Mouse (Mus musculus): ENCODE data around the gene Kpna2.
"Not testable (repeated sequence)": the region's sequence is repeated elsewhere in the genome, so short reads cannot be mapped to it uniquely, and the experiment has no call there.

Kpna2 gene

DNA sequence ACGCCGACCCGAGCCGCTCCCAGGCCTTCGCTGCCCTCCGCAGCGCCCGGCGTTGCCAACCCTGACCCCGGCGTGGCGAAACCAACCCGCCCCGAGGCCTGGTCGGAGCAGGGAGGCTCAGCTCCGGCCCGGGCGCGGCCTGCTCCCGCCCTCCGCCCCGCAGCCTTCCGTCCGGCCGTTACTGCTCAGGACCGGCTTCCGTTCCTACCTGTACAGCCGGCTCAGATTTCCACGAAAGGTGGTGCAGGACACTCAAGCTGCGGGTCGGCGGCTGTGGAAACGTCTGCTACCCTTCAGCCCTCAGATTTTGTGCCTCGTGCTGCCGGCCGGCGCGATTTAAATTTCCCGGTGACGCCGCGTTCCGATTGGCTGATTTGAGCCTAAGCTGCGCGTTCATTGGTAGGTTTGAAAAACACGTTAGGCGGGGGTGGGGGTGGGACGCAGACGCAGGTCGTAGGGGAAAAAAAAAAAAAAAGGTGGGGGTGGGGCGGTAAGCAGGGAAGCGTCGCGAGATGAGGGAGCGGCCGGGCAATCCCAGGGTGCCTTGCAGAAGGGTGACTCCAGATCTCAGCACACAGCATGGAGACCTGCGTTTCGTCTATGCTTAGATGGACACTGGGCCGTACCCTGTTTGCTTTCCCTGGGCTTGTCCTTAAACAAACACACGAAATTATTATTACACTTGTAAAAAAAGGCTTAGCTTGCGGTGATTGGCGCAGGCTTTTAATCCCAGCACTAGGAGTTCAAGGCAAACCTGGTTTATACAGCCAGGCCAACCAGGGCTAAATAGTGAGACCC is at the start of gene Kpna2:
Gene Kpna2 (minus strand): TSS at position 391 of the 798 bp plus-strand sequence.
- peak; percentile 86 to 87 for DNase-seq (ENCODE audit: low spot score in 2 of 2)

DNA sequence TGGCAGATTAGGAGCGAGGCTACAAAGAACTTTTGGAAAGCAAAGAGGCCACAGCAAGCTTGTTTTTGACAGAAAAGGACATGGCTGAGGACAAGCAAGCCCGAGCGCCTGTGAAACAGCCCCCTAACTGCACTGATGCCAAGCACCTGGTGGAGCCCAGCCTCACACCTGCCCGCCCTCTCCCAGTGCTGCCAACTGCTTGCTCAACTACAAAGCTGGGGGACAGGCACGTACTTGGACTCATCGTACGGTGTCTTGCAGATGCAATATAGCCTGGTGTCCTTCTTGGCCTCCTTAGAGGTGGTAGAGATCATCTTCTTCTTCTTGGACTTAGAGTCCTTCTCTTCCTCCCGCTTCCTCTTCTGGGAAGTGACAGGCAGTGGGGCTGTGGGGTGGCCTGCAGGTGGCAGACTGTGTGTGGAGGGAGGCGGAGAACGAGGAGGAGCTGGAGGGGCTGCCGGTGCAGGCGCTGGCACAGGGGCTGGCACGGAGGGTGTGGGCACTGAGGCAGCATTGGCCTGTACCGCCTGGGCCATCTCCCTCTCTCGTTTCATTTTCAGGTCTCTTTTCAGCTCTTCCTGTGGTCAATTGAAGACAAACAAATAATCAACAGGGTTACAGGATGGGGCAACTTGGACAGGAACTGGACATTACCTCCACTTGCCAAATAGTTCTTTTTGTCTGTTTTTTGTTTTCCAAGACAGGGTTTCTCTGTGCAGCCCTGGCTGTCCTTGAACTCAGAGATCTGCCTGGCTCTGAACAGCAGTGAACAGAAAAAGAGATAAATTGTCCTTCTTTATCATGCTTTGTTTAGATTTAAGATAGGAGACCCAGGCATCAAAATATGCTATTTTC is 47.7 kb upstream of the Kpna2 start:
- DNase-seq (ENCODE audit: low spot score in 2 of 2): no peak

DNA sequence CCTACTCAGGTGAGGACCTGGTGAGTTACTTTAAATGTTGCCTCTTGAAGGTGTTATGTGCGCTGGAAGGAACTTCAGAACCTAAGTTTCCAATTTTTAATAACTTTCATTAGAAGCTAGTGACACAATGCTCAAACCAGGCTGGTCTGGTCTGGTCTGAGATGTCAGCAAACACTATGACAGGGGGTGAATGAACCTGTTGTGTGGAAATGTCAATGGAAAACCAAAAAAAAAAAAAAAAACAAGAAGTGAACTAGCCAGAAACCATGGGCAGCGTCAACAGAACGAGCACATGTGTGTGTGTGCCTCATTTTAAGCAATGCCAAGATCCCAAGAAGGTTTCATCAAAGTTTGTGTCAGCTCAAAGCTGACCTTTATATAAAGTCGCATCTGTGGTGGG is 46.2 kb upstream of the Kpna2 start:
- DNase-seq (ENCODE audit: low spot score in 2 of 2): no peak

DNA sequence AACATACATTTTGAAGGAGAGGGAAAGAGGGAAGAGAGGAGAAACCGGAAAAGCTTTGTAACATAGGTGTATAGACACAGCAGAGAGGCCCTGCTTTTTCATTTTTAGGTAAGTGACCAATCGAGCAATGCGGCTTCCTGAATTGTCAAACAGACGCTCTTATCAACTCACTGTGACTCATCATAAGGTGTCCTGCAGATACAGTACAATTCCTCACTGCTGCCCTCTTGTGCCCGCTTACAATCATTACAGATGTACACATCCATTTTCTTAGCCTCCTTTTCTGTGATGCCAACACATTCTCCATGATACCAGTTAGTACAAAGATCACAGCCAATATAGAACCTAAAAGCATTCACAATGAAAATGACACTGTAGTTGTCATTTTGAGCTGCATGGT is 45.0 kb upstream of the Kpna2 start:
- DNase-seq (ENCODE audit: low spot score in 2 of 2): peak in 1 of 2 experiments; percentile 45

DNA sequence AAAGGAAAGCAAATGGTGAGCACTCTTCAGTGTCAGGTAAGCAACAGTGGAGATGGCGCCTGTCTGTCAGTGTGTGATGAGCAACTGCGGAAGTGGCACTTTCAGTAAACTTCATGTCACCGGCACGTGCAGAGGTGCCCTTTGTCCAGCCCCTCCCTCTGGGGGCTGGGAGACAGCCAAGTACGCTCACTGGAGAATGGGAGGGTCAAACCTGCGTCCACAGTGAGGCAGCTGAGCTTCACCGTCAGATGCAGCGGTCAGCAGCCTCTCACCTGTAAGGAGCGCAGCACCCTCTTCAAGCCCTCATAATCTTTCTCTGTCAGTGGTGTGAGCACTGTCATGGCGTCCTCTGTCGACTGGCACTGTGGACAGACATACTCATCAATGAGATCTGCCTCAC is 44.0 kb upstream of the Kpna2 start:
- no peak for DNase-seq (ENCODE audit: low spot score in 2 of 2)

DNA sequence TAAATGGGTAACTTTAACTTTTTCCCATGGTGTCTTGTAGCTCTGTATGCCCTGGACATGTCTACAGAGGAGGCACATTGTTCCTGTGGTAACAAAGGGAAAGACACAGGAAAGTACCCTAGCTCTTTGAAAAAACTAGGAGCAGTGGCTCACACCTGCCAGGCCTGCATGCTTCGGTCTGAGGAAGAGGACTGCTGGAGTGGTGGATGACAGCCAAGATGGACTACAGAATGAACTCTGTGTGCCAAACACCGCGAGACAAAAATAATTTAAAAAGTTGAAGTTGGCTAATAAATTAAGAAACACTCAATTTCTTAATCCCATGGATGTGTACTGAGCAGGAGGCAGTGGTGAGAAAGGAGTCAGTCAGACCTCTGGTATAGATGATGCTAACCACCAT is 42.1 kb upstream of the Kpna2 start:
- no peak for DNase-seq (ENCODE audit: low spot score in 2 of 2)

DNA sequence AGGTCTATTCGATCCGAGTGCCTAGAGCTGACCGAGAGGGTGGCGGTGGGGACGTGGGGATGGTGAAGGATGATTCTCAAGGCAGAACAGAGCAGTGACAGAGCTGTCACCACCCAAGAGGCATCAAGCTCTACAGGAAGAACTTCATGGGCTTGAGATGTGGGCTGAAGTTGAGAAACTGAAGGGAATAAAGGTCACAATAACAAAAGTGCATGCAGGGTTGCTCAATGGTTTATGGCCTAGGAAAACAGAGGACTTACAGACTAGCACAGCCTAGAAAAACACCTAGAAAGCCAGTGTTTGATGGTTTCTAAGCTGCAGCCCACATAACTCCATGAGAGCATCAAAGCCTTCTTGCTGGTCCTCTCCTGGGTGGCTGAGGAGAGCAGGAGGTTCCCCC is 40.1 kb upstream of the Kpna2 start:
- no peak for DNase-seq (ENCODE audit: low spot score in 2 of 2)

DNA sequence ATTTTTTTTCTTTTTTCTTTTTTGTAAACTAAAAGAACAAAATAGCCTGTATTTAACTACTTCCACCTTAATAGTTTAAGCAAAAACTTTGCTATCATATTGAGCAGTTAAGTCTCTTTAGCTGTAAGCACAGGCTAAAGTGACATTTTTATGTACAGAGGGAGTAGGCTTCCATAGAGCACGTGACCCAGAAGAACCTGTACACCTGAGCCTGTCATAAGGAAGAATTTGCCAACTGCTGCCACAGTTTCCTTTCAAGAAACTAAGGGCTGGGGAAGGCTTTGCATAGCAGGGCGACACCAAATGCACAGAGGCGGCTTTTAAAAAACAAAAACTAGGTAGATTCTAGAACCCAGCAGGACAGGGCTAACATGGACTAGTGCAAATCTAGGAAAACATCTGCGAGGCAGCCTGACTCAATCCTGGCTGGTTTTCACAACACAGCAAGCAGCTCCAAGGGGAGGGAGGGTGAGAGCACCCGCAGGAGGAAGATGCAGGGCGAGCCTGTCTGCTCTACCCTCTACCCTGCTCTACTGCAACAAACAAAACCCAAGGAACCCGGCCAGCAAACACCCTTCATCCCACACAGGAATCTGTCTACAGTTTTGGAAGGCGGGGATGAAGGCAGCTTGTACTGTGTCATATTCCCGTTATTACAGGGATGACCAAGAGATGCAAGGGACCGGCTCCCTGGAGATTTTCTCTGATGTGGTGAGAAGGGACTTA is 34.9 kb upstream of the Kpna2 start:
- DNase-seq (ENCODE audit: low spot score in 2 of 2): no peak

DNA sequence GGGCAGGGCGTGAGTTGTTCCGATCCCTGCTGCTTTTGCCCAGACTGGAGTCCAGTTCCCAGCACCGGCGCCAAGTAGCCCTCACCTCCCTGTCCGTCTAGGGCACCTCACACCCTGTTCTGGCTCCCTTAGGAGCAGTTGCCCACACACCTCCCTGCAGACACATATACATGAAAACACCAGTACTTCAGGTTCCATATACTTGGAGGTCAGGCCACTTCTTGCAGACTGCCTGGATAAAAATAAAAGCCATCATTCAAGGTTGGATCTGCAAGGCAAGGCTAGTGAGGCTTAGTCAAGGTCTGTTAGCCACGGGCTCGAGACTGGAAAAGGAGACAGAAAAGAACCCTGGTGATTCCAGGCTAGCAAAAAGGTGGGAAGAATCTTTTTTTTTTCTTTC is 32.3 kb upstream of the Kpna2 start:
- DNase-seq (ENCODE audit: low spot score in 2 of 2): no peak

DNA sequence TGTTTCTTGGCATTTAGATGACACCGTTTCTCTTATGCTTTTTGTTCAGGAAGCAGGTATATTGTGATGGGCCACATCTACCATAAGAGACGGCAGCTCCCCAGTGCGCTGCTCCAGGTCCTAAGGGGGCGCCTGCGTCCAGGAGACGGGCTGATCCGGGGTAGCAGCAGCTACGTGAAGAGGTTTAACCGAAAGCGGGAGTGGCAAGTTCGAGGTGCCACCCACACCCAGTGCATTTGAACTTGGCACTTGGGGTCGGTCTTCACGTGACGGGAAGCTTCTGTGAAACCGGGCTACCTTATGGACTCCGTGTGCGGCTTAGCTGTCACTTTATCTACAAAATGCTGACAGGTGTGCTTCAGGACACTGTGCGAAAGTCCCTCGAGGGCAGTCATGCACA is 30.2 kb upstream of the Kpna2 start:
- no peak for DNase-seq (ENCODE audit: low spot score in 2 of 2)

DNA sequence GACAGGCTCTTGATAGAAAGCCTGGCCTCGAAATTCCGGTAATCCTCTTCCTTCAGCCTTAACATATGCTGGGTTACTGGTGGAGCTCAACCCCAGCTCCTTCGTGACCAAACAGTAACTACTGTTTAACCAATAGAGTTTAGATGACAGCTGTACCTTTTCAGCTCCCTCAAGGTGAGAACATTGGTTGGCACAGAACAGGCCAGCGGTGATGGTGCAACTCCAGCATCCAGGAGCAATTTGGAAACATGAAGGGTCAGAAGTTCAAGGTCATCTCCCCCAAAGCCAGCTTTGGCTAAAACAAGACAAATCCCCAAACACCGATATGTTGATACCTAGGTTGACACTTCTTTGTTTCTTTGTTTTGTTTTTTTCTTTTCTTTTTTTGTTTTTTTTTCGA is 29.4 kb upstream of the Kpna2 start:
- no peak for DNase-seq (ENCODE audit: low spot score in 2 of 2)

DNA sequence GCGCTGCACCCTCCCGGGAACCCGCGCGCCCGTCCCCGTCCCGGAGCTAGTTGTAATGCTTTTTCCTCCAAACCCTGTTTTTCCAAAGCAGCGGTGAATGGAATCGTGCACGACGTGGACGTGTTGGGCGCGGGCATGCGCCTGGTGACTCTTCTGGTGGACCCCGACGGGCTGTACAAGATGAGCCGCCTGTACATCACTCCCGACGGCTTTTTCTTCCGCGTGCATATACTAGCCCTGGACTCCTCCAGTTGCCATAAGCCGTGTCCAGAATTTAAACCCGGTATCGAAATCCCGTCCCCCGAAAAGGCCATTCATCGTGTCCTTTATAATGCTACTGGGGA is 28.9 kb upstream of the Kpna2 start:
- no peak for DNase-seq (ENCODE audit: low spot score in 2 of 2)

DNA sequence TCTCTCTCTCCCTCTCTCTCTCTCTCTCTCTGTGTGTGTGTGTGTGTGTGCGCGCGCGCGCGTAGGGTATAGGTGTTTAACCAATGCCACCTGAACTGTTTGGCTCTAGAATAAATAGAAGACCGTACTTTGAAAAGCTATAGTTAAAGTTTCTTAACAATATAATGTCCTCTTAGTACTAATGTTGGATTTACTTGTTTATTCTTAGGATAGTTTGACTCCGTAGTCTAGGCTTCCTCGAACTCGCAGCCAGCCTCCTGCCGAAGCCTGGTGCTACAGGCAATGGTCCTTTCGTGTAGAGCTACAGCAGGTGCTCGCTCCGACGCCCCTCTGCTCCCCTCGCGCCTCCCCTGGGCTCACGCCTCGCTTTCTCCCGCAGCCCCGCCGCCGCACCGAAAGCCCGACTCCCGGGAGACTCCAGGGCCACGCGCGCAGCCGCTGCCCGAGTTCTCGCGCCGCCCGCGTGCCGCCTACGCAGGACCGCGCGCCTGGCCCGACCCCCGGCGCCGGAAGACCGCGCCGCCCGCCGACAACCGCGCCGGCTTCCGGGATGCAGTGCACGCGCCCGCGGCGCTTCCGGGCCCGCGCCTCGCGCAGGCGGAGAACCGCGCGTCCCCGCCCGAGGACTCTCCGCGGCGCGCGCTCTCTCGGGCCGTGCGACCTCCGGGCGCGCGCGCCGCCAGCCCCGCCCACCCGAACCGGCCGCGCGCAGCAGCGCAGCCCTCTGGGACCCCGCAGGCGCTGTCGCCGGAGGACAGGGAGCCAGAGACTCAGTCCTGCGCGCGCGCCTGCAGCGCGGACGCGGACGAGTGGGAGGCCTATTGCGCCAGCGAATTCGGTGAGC is 28.3 kb upstream of the Kpna2 start:
- peak; percentile 81 to 82 for DNase-seq (ENCODE audit: low spot score in 2 of 2)

DNA sequence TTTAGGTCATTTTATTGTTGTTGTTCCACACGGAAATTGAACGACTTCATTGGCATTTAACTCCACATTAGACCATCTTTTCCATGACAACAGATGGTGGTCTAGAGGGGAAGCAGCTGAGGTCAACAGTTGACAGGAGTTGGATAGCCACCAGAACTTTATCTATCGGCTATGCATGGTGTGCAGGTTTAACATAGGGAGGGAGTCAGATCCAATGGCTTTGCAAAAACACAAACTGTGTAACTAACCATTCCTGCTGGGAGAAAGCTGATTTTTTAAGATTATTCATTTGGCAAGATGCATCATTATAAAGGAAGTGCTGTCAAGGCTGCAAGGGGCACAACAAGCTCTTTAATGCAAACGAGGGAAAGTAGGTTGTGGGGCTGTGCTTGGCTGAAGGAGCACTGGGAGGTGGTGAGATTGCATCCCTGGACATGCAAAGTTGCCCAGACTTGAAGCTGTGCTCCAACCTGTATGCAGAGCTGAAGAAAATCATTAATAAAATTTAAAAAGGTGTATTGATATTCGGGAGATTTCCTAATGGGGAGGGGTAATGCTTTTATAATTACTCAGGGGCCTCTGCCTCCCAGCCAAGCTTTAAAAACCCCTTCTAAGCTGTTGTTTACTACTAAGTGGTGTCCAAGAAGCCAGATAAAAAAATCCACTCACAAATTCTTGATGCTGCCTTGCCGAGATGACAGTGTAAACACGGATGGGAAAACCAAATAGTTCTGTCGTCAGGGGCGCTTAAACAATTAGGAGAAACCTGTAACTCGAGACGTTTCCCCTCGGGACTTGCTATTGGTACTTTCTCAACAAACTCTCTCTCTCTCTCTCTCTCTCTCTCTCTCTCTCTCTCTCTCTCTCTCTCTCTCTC is 27.5 kb upstream of the Kpna2 start:
- DNase-seq (ENCODE audit: low spot score in 2 of 2): no peak

DNA sequence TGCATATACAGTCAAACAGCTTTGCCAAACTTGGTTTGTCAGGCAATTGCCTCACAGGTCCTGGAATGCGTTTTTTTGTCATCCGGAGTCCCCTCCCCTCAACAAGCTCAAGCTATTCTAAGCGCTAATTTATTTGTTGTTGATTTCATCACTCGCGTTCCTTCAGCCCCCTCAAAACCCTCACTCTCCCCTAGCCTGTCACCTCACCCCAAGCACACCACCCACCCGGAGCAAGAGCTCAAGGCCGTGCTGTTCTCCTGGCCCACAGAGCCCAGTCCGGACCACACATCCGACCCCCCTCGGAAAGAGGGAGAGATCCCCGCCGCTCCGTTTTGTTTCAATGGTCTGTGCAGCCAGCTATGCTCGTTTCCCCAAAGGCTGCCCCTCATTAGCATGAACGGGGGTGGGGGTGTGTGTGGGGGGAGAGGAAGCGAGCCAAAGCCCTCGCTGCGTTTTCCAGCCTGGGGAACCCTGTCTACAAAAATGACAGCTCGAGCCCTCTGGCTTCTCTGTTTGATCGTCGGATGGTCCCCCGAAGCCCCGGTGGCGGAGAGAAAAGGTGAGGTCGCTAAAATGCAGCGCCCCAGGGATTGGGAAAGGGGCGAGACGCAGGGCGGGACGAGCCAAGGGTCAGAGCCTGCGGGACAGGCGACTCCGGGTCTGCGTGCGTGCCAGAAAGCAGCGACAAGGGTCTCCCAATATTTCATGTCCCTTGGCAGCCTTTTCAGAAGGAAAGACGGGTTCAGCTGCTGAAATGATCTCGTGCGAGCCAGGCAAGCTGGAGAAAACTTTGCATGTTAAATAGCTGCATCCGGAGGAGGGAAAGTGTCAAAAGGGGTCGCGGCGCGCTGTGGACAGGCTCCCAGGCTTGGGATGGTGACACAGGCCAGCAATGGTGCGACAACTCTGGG is 26.3 kb upstream of the Kpna2 start, which contains the start of gene 1810010H24Rik:
Gene 1810010H24Rik (plus strand): TSS at position 271 of the 911 bp plus-strand sequence.
- no peak for DNase-seq (ENCODE audit: low spot score in 2 of 2)

DNA sequence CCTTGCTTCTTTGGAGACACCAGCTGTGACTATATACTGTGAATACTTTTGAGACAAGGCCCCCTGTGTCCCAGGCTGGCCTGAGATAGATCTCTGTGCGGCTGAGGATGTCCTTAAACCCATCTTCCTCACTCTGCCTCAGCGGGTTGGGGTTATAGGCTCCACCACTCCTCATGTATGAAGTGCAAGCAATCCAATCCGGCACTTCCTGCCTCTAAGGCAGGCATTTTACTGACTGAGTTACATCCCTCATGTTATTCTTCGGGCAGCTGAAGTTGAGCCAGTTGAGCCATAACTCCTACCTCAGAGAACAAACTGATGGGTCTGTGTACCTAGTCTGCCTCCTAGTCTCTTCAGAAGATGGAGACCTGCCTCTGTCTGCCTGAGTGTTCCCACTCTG is 25.1 kb upstream of the Kpna2 start:
- no peak for DNase-seq (ENCODE audit: low spot score in 2 of 2)

DNA sequence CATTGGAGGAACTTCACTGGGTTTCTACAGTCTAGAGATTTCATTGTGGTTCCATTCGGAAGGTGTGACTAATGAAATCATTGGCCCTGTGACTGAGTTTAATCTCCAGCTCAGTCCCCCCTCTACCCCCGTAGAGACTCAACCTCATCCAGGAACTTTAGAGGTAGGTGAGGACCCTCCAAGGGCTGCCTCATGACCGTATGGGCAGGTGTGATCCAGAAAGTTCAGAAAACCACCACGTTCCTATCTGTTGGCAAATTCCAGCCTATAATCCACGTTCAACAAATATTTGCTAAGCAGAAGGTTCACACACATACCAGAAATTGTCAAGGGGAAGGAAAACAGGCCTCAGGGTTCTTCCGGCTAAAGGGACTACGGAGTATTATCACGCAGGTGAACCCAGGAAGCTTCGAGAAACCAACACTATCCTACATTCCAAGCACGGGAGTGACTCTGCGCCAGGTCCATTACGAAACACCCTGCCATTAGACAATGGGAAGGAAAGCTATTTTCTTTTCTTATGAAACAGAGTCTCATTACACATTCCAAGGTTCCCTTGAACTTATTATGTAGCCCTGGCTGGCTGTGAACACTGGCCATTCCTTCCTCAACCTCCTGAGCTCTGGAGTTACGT is 22.8 kb upstream of the Kpna2 start:
- DNase-seq (ENCODE audit: low spot score in 2 of 2): no peak

DNA sequence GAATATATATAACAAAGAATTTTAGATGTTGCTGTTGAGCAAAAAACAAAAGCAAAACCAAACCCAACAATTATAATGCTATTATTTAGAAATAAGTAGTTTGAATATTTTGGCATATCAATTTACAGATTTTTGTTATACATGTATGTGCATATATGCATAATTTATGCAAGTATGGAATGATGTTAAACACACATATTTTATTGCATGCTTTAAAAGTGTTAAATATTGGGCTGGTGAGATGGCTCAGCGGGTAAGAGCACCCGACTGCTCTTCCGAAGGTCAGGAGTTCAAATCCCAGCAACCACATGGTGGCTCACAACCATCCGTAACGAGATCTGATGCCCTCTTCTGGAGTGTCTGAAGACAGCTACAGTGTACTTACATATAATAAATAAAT is 20.4 kb upstream of the Kpna2 start:
- not testable (repeated sequence) for DNase-seq (ENCODE audit: low spot score in 2 of 2)

DNA sequence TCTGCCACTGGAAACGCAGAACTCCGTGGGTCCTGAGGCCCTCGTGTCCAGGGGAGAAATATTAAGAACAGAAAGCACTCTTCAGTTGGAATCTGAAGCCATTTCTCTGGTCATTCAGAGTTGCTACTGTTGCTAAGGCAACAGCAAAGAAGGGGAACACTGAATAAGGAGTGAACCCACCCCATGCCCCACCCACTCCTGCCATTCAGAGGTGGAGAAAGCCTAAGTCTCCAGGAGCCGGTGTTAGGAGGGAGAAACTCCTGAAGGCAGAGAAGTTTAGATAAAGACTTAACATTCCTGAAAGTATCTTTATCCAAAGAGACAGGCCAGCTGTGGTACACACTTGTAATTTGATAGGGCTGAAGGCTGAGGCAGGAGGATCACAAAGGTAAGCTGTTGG is 20.0 kb upstream of the Kpna2 start:
- no peak for DNase-seq (ENCODE audit: low spot score in 2 of 2)
